Mouse (Mus musculus): ENCODE measurements at regions not wholly inside any gene's neighbourhood (a gene's known extent, or its start where the extent isn't known, plus 50 kb on each side); places are given as distances from the start of the nearest gene placed in this dataset.

DNA sequence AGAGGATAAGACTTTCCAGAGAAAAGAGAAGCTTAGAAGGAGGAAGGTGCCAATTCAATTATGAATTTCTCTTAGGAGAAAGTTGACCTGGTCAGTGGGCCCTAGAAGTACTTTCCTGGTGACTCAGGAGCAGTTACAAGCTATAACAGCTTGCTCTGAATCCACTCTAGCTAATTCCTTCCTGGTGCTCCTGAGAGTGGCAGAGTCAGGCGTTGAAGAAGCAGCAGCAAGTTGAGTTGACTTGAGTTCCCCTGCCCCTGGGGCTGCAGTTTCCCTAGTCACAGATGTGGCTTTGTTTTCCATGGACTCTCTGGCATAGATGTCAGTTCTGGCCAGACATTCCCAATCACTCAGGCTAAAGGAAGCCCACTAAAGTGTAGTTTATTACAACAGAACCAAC is 85.9 kb downstream of the Osr1 start:
- no peak overlapping the region for H3K4me3 ChIP-seq (ENCODE audit: insufficient read depth, low read depth, low read length)
- H3K27ac ChIP-seq (ENCODE audit: insufficient read depth, low read depth, low read length): no peak overlapping the region
- DNase-seq: no peak
- 44% methylated on average over 1 of the region's 1 CpGs for WGBS
- no peaks in the 10 kb centered on the region; the same call in 1 of the 2 replicates for H3K4me1 ChIP-seq (ENCODE audit: control insufficient read depth, insufficient read depth, low read length)
- H3K27me3 ChIP-seq (replicated peaks; ENCODE audit: control insufficient read depth, insufficient read depth, low read length): no peaks in the 10 kb centered on the region
- TF ChIP-seq CTCF (conservative IDR thresholded peaks at IDR 0.05; ENCODE audit: insufficient read depth, insufficient read length, low read depth, low read length) (no peak), POLR2A (IDR thresholded peaks at IDR 0.05; ENCODE audit: low read depth, low read length) (no peak)
- H3K36me3 ChIP-seq (ENCODE audit: control insufficient read depth, insufficient read depth, low read length): no peaks in the 10 kb centered on the region

DNA sequence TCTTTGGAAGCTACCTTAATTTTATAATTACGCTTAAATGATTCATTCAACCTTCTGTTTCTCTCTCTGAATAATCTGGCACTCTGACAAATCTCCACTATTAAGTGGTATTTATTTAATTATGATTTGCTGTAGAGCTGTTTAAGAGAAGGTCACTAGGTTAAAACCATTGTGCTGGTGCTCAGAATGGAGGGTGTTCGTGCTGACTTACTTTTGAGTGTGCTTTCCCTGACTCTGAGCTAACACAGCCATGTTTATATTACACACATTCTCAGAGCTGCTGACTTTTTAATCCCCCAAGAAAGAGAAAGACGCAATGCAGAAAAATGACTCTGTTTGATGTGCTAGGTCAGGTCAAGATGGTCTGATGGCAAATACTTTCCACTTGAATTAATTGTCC is 86.4 kb downstream of the Osr1 start:
- Histone ChIP-seq H3K36me3 (ENCODE audit: control insufficient read depth, insufficient read depth, low read length) (no peaks in the 10 kb centered on the region), H3K4me3 (ENCODE audit: insufficient read depth, low read depth, low read length) (no peak overlapping the region), H3K4me1 (ENCODE audit: control insufficient read depth, insufficient read depth, low read length) (no peaks in the 10 kb centered on the region; the same call in 1 of the 2 replicates), H3K27ac (ENCODE audit: insufficient read depth, low read depth, low read length) (no peak overlapping the region), H3K27me3 (replicated peaks; ENCODE audit: control insufficient read depth, insufficient read depth, low read length) (no peaks in the 10 kb centered on the region)
- DNase-seq: no peak
- TF ChIP-seq POLR2A (IDR thresholded peaks at IDR 0.05; ENCODE audit: low read depth, low read length) (no peak), CTCF (conservative IDR thresholded peaks at IDR 0.05; ENCODE audit: insufficient read depth, insufficient read length, low read depth, low read length) (no peak)
- WGBS: 55% methylated on average over 3 of the region's 3 CpGs

DNA sequence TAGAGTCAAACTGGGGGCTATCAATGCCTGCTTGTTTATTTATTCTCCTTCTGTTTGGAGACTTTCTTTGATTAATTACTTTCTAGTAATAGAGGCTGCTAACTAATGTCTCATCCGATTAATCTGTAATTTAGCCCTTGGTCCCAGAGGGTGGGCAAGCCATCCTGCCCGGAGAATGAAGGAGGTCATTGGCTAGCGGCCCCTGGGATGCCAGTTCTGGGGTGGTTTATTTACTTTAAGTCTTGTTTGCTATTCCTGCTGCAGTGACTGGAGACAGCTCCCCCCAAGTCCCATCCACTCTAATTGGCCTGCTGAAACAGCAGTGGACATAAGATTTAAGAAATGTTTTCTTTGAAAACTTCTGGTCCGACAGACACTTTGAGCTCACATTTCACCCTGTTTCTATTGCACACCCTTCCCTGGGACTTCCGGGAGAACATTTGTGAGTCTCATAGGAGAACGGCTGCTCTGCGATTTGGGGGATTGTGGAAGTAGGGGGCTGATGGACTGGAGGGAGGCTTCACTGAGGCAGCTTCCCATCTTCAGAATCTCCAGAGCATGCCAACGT is 87.4 kb downstream of the Osr1 start:
- no peak overlapping the region for H3K4me3 ChIP-seq (ENCODE audit: insufficient read depth, low read depth, low read length)
- H3K36me3 ChIP-seq (ENCODE audit: control insufficient read depth, insufficient read depth, low read length): no peaks in the 10 kb centered on the region
- no peaks in the 10 kb centered on the region; the same call in 1 of the 2 replicates for H3K4me1 ChIP-seq (ENCODE audit: control insufficient read depth, insufficient read depth, low read length)
- no peak overlapping the region for H3K27ac ChIP-seq (ENCODE audit: insufficient read depth, low read depth, low read length)
- DNase-seq: no peak
- H3K27me3 ChIP-seq (replicated peaks; ENCODE audit: control insufficient read depth, insufficient read depth, low read length): no peaks in the 10 kb centered on the region
- WGBS: 21% methylated on average over 8 of the region's 8 CpGs
- TF ChIP-seq CTCF (conservative IDR thresholded peaks at IDR 0.05; ENCODE audit: insufficient read depth, insufficient read length, low read depth, low read length) (no peak), POLR2A (IDR thresholded peaks at IDR 0.05; ENCODE audit: low read depth, low read length) (no peak)

DNA sequence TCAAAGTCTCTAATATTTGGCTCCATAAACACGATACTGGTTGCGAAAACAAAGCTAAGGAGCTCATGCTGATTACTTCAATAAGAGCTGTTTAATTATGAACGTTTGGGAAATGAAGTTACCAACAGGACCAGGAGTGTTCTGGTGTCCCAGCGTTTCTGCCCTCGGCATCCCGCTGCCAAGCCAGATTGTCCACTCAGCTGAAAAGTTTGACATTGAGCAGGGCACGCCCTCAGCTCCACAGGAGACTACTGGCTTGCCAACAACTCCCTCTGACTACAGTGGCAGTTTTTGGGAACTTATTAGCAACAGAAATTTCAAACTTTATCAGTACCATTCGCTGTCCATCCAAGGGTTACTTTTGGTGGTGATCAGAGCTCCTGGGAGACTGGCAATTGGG is 87.9 kb downstream of the Osr1 start:
- H3K27me3 ChIP-seq (replicated peaks; ENCODE audit: control insufficient read depth, insufficient read depth, low read length): no peaks in the 10 kb centered on the region
- no peaks in the 10 kb centered on the region; the same call in 1 of the 2 replicates for H3K4me1 ChIP-seq (ENCODE audit: control insufficient read depth, insufficient read depth, low read length)
- WGBS: 38% methylated on average over 8 of the region's 8 CpGs
- TF ChIP-seq CTCF (conservative IDR thresholded peaks at IDR 0.05; ENCODE audit: insufficient read depth, insufficient read length, low read depth, low read length) (no peak), POLR2A (IDR thresholded peaks at IDR 0.05; ENCODE audit: low read depth, low read length) (no peak)
- no peak overlapping the region for H3K27ac ChIP-seq (ENCODE audit: insufficient read depth, low read depth, low read length)
- H3K4me3 ChIP-seq (ENCODE audit: insufficient read depth, low read depth, low read length): no peak overlapping the region
- DNase-seq: peak; percentile 61
- no peaks in the 10 kb centered on the region for H3K36me3 ChIP-seq (ENCODE audit: control insufficient read depth, insufficient read depth, low read length)

DNA sequence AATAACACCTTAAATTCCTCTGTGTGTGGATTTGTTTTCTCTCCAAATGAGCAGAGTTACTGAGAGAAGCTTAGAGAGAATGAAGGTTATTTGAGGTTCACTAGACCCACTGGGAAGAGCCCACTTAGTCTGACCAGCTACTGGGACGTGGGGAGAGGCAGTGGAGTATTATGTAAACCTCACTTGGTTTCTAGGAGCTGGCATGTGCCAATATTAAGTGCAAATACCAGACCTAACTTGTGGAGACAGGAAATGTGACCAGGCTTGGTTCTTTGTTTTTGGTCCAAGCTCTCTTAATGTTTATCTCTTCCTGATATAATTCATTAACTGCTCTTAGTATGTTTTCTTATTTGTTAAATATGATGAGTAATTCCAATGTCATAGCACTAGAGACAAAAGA is 90.4 kb downstream of the Osr1 start:
- WGBS: 15% methylated on average over 1 of the region's 1 CpGs
- no peak overlapping the region for H3K27ac ChIP-seq (ENCODE audit: insufficient read depth, low read depth, low read length)
- H3K4me1 ChIP-seq (ENCODE audit: control insufficient read depth, insufficient read depth, low read length): no peaks in the 10 kb centered on the region; the same call in 1 of the 2 replicates
- TF ChIP-seq CTCF (conservative IDR thresholded peaks at IDR 0.05; ENCODE audit: insufficient read depth, insufficient read length, low read depth, low read length) (no peak), POLR2A (IDR thresholded peaks at IDR 0.05; ENCODE audit: low read depth, low read length) (no peak)
- no peaks in the 10 kb centered on the region for H3K36me3 ChIP-seq (ENCODE audit: control insufficient read depth, insufficient read depth, low read length)
- no peaks in the 10 kb centered on the region for H3K27me3 ChIP-seq (replicated peaks; ENCODE audit: control insufficient read depth, insufficient read depth, low read length)
- no peak overlapping the region for H3K4me3 ChIP-seq (ENCODE audit: insufficient read depth, low read depth, low read length)
- DNase-seq: peak; percentile 57

DNA sequence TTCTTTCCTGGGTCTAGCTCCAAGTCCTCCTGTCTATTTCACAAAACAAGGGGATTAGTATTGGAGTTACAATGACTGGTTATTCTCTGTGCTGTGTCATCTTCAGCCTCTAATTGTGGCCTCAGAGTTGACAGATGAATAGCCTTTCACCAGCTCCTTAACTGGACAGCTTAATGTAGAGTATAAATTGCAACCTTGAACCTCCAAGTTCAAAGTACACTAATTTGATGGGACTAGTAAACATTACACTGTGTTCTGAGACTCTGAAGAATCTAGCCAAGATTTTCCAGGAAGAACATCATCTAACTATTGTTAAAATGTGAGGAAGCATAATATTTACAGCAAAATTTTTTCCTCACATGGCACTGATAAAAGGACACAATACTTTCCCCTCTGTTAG is 118.9 kb downstream of the Osr1 start:
- Histone ChIP-seq H3K27ac (ENCODE audit: insufficient read depth, low read depth, low read length) (no peak overlapping the region), H3K27me3 (replicated peaks; ENCODE audit: control insufficient read depth, insufficient read depth, low read length) (no peaks in the 10 kb centered on the region), H3K4me3 (ENCODE audit: insufficient read depth, low read depth, low read length) (no peak overlapping the region), H3K36me3 (ENCODE audit: control insufficient read depth, insufficient read depth, low read length) (no peaks in the 10 kb centered on the region), H3K4me1 (ENCODE audit: control insufficient read depth, insufficient read depth, low read length) (no peaks in the 10 kb centered on the region; the same call in 1 of the 2 replicates)
- no peak for TF ChIP-seq POLR2A (IDR thresholded peaks at IDR 0.05; ENCODE audit: low read depth, low read length)
- TF ChIP-seq CTCF (conservative IDR thresholded peaks at IDR 0.05; ENCODE audit: insufficient read depth, insufficient read length, low read depth, low read length): no peak
- DNase-seq: peak; percentile 72

DNA sequence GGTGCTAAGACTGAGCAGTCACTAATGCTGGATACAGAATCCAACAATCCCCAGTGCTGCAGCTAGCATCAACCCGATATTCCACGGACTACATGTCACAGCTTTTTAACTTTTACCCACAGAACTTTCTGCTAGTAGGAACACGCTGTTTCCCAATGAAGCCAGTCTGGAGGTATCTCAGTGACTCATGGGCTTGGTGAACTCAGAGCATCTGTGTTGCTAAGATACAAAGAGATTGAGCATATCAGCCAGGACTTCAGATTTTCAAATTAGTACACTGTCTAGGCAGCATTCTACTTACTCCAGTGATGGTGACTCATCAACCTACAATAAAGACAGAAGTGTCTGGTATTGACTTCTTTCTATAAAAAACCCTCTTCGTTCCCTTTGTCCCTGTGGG is 119.6 kb downstream of the Osr1 start:
- Histone ChIP-seq H3K27ac (ENCODE audit: insufficient read depth, low read depth, low read length) (no peak overlapping the region), H3K27me3 (replicated peaks; ENCODE audit: control insufficient read depth, insufficient read depth, low read length) (no peaks in the 10 kb centered on the region), H3K4me3 (ENCODE audit: insufficient read depth, low read depth, low read length) (no peak overlapping the region), H3K36me3 (ENCODE audit: control insufficient read depth, insufficient read depth, low read length) (no peaks in the 10 kb centered on the region), H3K4me1 (ENCODE audit: control insufficient read depth, insufficient read depth, low read length) (no peaks in the 10 kb centered on the region; the same call in 1 of the 2 replicates)
- TF ChIP-seq POLR2A (IDR thresholded peaks at IDR 0.05; ENCODE audit: low read depth, low read length) (no peak), CTCF (conservative IDR thresholded peaks at IDR 0.05; ENCODE audit: insufficient read depth, insufficient read length, low read depth, low read length) (no peak)
- no peak for DNase-seq
- WGBS: 83% methylated on average over 4 of the region's 4 CpGs
